Mouse (Mus musculus) frontal cortex, postnatal 14 days (tissue): ENCODE data around the gene Arid4a.
"Not testable (repeated sequence)": the region's sequence is repeated elsewhere in the genome, so short reads cannot be mapped to it uniquely, and the experiment has no call there.

Experiments used
- DNase-seq, 2 experiments: peaks; one replicate each; pipeline ENCODE4 v3.0.0; 2022; ENCODE audit warnings: low spot score in 2 of 2

Arid4a gene

GRCm38 (mm10) chr12:71053031-71053430 is 37.2 kb downstream of the Arid4a start:
- no peak for DNase-seq

GRCm38 (mm10) chr12:71053486-71053885 is 37.7 kb downstream of the Arid4a start:
- no peak for DNase-seq

- DNase-seq = no peak
These were observed 39.7 kb downstream of the Arid4a start for GRCm38 (mm10) chr12:71055537-71055936.

- no peak for DNase-seq
These were observed 44.0 kb downstream of the Arid4a start for GRCm38 (mm10) chr12:71059741-71060140.

GRCm38 (mm10) chr12:71069846-71070245 is 54.1 kb downstream of the Arid4a start:
- no peak for DNase-seq

GRCm38 (mm10) chr12:71072048-71072447 is 56.3 kb downstream of the Arid4a start:
- DNase-seq = no peak

GRCm38 (mm10) chr12:71073113-71073730 is 57.4 kb downstream of the Arid4a start:
- peak in 1 of 2 experiments; percentile 19 for DNase-seq

GRCm38 (mm10) chr12:71086331-71086730 is 70.5 kb downstream of the Arid4a start:
- DNase-seq = no peak

GRCm38 (mm10) chr12:71104275-71104674 is 88.5 kb downstream of the Arid4a start:
- DNase-seq = not testable (repeated sequence)

- no peak for DNase-seq
These were observed 91.5 kb downstream of the Arid4a start for GRCm38 (mm10) chr12:71107216-71107771.

- DNase-seq = no peak
These were observed 95.5 kb downstream of the Arid4a start, which contains the start of gene Tomm20l for GRCm38 (mm10) chr12:71111331-71111730. Tomm20l (plus strand) TSS chr12:71111428.

GRCm38 (mm10) chr12:71113074-71113473 is 97.3 kb downstream of the Arid4a start:
- no peak for DNase-seq

- peak in 1 of 2 experiments; percentile 25 for DNase-seq
These were observed 98.0 kb downstream of the Arid4a start for GRCm38 (mm10) chr12:71113675-71114288.

GRCm38 (mm10) chr12:71116411-71116810 is 100.6 kb downstream of the Arid4a start:
- no peak for DNase-seq

GRCm38 (mm10) chr12:71122731-71123130 is 106.9 kb downstream of the Arid4a start:
- no peak for DNase-seq

- DNase-seq = no peak
These were observed 107.5 kb downstream of the Arid4a start for GRCm38 (mm10) chr12:71123286-71123685.

GRCm38 (mm10) chr12:71135581-71135980 is 119.8 kb downstream of the Arid4a start:
- DNase-seq = no peak

- peak; percentile 69 to 73 for DNase-seq
These were observed 120.6 kb downstream of the Arid4a start, which contains the start of the genes Timm9 and 2700049A03Rik for GRCm38 (mm10) chr12:71136130-71136973. Timm9 (minus strand) TSS chr12:71136684. 2700049A03Rik (plus strand) TSS chr12:71136848.

GRCm38 (mm10) chr12:71136974-71137491 is 121.2 kb downstream of the Arid4a start:
- DNase-seq = peak; percentile 48 to 56

- no peak for DNase-seq
These were observed 121.9 kb downstream of the Arid4a start for GRCm38 (mm10) chr12:71137686-71138085.

- no peak for DNase-seq
These were observed 123.6 kb downstream of the Arid4a start for GRCm38 (mm10) chr12:71139258-71139828.
